Mouse (Mus musculus) kidney, adult 18-20 months (tissue): ENCODE results near the gene Sin3b.
A peak's percentile ranks its signal among the peaks of the same experiment; 100 is the strongest.

Source experiments
- DNase-seq: peaks from one replicate; pipeline ENCODE4 v3.0.0; 2021

Sin3b gene

DNA sequence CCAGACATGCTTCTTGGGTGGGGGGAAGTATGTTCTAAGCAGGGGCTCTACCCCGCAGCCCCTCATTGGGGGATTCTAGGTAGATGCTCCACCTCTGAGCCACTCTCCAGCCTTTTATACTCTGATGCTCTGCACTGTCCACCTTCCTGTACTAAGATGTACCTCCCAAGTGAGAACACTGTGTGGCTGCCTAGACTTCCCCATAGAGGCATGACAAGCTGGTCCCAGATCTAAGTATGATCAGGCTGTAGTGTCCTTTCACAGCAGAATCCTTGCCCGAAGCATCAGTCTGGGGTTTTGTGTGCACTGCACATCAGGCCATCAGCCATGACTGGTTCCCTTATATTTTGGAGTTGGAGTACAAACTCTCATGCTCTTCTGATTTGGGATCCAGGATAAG lies 32.9 kb downstream of the Sin3b start:
- no peak for DNase-seq

DNA sequence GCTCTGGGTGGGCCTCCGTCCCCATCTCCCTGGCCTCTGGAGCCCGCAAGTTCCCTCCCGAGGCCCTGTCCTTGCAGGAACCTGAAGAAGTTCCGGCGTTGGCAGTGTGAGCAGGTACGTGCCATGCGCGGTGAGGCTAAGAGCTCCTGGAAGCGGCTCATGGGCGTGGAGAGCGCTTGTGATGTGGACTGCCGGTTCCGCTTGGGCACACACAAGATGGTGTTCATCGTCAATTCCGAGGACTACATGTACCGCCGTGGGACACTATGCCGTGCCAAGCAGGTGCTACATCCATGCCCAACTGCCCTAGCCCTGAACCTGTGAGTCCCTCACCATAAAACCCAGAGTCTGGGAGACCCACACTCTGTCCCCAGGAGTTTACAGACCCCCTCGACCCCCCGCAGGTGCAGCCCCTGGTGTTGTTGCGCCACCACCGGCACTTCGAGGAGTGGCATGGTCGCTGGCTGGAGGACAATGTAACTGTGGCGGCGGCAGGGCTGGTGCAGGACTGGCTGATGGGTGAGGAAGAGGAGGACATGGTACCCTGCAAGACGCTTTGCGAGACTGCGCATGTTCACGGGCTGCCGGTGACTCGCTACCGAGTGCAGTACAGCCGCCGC lies 33.8 kb downstream of the Sin3b start:
- peak; percentile 2 for DNase-seq

DNA sequence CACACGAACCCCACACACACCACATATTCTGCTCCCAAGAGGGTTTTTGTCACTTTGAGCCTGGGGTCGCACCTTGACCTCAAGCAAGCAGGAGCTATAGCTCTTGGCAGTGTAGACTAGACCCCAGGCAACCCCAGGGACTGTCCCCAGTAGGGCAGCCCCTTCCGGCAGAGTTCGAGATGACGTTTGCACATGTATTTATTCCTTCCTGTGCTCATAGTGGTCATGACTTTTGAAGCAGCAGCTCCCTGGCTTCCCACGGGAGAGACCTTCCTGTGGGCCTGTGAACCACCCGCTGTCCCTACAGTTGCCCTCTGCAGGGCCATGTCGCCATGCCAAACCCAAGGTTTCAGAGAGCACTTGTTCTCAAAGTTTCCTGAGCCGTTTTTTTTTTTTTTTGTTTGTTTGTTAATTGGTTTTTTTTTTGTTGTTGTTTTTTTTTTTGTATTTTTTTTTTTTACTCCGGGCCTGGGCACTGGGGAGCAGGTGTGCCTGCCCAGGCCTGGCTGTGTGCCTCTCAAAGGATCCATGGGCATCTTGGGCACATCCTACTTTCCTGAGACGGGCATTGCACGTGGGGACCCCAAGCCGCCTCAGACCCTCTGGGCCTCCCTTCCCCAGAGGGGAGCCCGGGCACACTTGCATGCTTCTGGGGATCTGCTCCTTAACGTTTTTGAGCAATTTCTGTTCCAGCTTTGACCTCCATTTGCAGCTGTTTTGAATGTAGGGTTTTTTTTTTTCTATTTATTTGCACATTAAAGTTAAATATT lies 34.5 kb downstream of the Sin3b start:
- DNase-seq, result peak; percentile 2

DNA sequence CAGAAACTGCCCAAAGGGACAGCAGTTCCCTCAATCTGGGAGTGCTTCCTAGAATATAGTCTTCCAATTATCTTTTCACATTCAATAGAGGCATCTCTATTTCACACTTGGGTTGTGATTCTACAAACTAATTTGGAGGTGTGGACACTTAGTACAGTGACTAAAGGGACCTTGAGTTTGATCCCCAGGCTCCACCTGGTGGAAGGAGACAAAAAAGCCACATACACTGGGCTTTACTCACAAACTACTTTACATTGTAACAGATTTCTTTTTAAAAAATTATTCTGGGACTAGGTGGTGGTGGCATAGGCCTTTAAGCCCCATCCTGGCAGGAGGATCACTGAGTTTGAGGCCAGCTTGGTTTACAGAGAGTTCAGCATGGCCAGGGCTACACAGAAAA lies 35.2 kb downstream of the Sin3b start:
- DNase-seq, result peak; percentile 3

DNA sequence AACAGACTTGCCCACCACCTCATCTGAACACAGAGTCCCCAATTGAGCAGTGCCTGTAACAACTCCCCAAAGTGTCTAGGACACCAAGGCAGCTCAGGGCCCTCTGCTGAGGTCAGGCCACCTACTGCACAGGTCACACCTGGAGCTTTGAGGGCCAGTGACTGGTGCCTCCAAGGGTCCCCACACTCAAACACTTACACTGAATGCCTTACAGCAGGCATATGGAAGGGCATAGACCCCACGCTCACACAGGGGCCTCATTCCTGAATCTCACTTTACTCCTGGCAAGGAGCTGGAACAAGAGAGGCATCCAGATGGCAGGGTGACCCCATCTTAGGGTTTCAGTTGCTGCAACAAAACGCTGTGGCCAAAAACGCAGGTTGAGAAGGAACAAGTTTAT lies 37.1 kb downstream of the Sin3b start:
- DNase-seq, result peak; percentile 0

DNA sequence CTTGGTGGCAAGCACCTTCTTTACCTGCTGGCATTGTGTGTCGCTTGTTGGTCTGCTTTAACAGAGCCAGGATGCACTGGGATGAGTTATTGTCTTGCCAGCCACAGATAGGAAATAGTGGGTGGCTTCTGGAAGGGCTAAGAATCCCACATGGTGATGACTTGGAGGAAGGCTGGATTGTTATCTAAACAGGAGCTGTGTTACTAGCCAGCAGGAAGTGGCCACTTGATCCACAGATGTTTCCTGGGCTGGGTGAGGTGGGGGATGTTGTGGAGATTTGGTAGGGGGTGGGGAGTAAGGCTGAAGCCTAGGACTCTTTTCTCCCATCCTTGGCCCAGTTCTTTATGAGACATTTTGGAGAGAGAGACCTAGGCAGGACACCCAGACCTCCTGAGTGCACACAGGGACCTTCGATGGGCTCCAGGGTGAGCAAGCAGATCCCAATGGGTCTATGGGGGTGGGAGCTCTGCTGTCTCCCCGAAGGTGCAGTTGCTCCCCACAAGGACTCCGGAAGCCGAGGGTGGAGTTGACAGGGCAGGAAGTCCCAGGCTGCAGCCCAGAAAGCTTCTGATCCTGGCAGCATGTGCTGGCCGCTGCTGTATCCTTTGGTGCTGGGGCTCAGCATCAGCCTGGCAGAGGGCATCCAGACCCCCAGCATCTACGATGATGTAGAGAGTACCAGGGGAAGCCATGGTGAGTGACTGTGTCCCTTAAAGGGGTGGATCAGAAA lies 38.4 kb downstream of the Sin3b start, which contains the start of gene F2rl3:
TSS of gene F2rl3 (plus strand) at position 559 of the 730 bp plus-strand sequence.
- DNase-seq, result peak; percentile 16

DNA sequence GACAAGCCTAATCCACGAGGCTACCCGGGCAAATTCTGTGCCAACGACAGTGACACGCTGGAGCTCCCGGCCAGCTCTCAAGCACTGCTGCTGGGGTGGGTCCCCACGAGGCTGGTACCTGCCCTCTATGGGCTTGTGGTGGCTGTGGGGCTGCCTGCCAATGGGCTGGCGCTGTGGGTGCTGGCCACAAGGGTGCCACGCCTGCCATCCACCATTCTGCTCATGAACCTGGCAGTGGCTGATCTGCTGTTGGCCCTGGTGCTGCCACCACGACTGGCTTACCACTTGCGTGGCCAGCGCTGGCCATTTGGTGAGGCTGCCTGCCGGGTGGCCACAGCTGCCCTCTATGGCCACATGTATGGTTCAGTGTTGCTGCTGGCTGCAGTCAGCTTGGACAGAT lies 39.2 kb downstream of the Sin3b start:
- peak; percentile 1 for DNase-seq

DNA sequence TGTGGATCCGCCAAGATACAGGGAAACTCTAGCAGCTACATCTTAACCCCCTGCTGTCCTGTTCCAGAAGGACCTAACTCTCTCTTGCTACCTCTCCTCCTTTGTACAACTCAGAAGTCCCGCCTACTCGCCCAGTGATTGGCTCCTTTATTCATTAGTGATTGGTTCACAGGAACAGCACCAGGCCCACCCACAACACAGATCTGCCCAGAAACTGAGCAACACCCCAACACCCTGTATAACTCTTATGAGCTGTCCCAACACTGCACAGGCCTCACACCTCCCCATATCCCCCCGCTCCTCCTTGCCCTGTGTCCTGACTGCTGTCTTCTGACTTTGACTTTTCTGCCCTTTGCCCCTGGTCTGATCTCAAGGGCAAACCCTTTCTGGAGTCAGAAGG lies 42.6 kb downstream of the Sin3b start:
- no peak for DNase-seq

DNA sequence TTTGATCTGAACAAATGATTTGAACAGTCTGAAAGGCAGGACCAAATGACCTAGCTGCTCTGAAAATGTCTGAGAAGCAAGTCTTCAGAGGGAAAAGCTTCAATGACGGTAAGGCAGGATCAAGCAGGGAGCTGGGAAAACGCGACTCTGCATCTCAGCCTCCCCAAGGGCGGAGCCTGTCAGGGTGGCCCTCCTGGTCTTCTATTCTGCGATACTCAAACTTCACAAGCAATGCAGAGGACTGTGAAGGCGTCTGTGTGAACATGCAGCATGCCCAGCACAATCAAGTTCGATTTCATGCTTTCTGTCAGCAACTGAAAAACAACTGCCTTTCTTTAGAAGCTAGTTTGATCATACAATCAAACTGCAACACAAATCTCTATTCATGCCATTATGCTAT lies 43.7 kb downstream of the Sin3b start:
- no peak for DNase-seq

DNA sequence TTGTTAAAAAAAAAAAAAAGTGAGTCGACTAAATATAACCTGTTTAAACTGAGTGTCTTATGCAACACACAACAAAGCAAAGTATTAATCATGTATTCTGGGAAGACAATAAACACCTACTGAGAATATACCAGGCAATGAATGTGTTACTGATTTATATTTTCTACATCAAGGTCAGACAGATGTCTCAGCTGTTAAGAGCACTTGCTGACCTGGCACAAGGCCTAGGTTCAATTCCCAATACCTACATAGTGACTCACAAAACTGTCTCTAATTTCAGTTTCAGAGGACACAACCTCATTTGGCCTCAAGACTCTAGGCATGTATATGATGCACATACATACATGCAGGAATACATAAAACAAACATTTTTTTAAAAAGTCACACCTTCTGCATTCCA lies 54.7 kb downstream of the Sin3b start:
- DNase-seq, result no peak

DNA sequence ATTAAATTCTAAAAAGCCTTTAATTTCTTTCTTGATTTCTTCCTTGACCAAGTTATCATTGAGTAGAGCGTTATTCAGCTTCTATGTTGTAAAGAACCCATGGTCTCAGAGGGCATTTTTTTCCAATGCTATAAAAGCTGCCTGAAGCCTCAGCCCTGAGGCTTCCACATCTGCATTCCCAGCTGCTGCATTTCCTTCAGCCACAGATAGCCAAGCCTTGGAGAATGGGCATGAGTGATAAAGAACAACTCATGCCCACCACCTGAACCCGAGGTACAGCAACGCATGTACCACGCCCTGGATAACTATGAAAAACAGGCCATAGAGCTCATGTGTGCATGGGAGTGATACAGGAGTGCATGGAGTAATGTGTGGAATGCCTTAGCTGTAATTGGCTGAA lies 57.6 kb downstream of the Sin3b start:
- no peak for DNase-seq

DNA sequence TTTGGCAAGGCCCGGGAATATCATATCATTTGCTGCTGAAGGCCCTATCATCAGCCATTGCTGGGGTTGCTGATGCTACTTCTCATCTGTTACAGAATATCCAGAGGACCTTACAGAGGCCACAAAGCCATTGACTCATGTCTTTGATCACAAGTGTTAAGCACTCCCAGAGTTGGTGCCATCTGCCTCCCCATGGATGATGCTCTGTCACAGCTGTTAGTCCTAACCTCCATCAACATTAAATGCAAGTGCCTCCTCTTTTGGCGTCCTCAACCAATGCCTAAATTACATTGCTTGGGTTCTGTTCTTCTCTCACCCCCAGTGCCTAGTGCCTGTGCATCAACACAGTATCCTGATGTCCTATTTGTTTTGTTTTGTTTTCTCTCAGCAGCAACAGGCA lies 78.5 kb downstream of the Sin3b start:
- DNase-seq, result no peak
